Mouse (Mus musculus) olfactory bulb, adult 2 months (tissue): ENCODE measurements at regions not wholly inside any gene's neighbourhood (a gene's known extent, or its start where the extent isn't known, plus 50 kb on each side); places are given as distances from the start of the nearest gene placed in this dataset.

ENCODE experiments used
- H3K27ac ChIP-seq: fragments of 200-500 bp; 2 replicates; pipeline ENCODE4 v1.5.1; 2012; ENCODE audit warnings: low read depth, low read length; ENCODE audit not compliant: insufficient read depth
- H3K4me1 ChIP-seq: fragments of 200-500 bp; 2 replicates; pipeline ENCODE4 v1.6.1; 2012; ENCODE audit warnings: low read length; ENCODE audit not compliant: control insufficient read depth, insufficient read depth
- H3K4me3 ChIP-seq: fragments of 200-500 bp; 2 replicates; pipeline ENCODE4 v1.5.1; 2012; ENCODE audit warnings: mild to moderate bottlenecking, low read depth, low read length, moderate library complexity; ENCODE audit not compliant: insufficient read depth
- CTCF ChIP-seq: fragments of 200-500 bp; IDR thresholded peaks from 2 replicates; pipeline ENCODE4 v1.5.1; 2012; ENCODE audit warnings: low read depth, mild to moderate bottlenecking, low read length, moderate library complexity; ENCODE audit not compliant: insufficient read depth
- POLR2A ChIP-seq: fragments of 200-500 bp; IDR thresholded peaks from 2 replicates; pipeline ENCODE4 v1.6.1; 2012; ENCODE audit warnings: mild to moderate bottlenecking, low read depth, low read length, moderate library complexity; ENCODE audit not compliant: insufficient read depth
- WGBS: fragments of 180-500 bp; shearing (Covaris S2); methylation state at CpG from one replicate; pipeline ENCODE4 v1.1.7; 2018; 5-methylcytosine and 5-hydroxymethylcytosine counted together

DNA sequence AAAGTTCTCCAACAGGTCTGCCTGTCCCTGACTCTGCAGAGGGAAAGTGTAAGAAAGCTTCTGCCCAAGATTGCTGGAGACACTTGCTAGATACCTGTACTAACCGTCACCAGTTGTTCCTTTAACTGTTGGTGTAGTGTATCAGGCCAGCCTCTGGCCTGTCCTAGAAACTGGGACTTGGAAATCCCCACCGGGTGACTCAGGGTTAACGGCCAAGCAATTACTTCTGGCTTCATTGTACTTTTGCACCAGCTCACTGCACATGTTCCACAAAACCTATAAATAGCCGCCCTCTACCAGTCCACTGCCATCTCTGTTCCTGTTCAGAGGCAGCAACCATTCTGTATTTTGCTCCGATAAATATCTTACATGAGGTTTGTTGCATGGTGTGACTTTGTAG, 247.5 kb downstream of the Zfp619 start:
- no peak for TF ChIP-seq CTCF
- TF ChIP-seq POLR2A = no peak
- WGBS = 70% methylated on average over 5 of the region's 5 CpGs
- no peak overlapping the region for H3K27ac ChIP-seq

GRCm38 (mm10) chr7:39773291-39773690, 255.7 kb downstream of the Zfp619 start:
- Histone ChIP-seq H3K4me1 (no peaks in the 10 kb centered on the region), H3K27ac (no peak overlapping the region), H3K4me3 (no peak overlapping the region)
- TF ChIP-seq POLR2A (no peak), CTCF (no peak)
- WGBS = 91% methylated on average over 6 of the region's 6 CpGs

More for the DNA sequence above, 247.5 kb downstream of the Zfp619 start:
- no peak overlapping the region for H3K4me3 ChIP-seq
- no peaks in the 10 kb centered on the region for H3K4me1 ChIP-seq

DNA sequence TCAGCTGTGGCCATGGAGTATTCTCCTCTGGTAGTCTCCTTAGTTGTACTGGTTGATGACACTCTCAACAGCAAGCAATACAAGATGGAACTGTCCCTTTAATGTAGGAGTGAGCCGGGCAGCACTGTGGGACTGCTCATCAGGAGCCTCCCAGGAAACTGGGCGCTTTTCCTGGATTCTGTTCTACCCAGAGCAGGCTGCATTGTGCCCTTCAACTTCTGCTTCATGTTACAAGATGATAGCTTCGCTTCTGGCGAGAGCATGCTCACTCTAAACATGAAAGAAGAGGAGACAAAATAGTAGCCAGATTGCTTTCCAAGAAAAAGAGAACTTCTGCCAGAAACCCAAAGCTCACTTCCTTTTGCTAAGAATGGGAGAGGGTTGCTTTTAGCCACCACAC, 271.8 kb downstream of the Zfp619 start:
- WGBS = 69% methylated on average over 4 of the region's 4 CpGs
- Histone ChIP-seq H3K27ac (no peak overlapping the region), H3K4me3 (no peak overlapping the region), H3K4me1 (peaks cover 3% of the 10 kb centered on the region; the same call in 1 of the 2 replicates)
- TF ChIP-seq POLR2A = no peak
- no peak for TF ChIP-seq CTCF

DNA sequence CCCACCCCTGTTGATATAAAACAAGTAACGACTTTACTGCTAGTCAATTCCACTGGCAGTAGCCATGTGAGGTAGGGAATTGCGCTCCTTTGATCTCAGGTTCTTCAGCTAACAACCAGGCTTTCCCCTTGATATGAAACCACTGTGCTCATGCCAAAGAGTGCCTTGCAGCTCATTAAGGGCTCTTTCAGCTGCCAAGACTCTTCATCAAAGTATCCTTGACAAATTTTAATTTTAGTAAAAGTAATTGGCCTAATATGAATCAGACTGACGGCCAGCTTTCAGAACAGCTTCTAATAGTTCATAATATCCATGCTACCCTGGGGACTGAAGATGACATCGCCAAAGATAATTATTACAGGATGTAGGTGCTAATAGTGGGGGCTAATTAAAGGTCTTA, 272.3 kb downstream of the Zfp619 start:
- H3K4me3 ChIP-seq = no peak overlapping the region
- WGBS = 85% methylated on average over 4 of the region's 4 CpGs
- no peak for TF ChIP-seq POLR2A
- no peak for TF ChIP-seq CTCF

DNA sequence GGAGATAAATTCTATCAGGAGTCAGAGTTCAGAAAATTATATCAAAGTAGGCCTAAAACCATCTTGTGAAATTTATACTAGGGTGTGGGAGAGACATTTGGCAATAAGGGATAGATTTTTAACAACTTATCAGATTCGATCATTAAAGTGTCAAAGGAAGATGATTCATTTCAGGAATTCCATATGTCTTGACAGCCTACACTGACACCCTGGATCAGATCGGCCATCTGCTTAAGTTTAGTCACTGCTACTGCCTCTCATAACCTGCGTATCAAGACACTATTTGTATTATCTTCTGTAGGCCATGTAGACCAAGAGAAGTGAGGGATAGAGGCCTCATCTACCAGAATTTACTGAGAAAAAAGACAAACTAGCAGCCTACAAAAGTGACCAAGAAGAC, 277.2 kb downstream of the Zfp619 start:
- 94% methylated on average over 3 of the region's 3 CpGs for WGBS
- TF ChIP-seq POLR2A (no peak), CTCF (no peak)
- no peaks in the 10 kb centered on the region for H3K4me1 ChIP-seq
- H3K27ac ChIP-seq = no peak overlapping the region
- H3K4me3 ChIP-seq = no peak overlapping the region

More for the DNA sequence above, 272.3 kb downstream of the Zfp619 start:
- H3K4me1 ChIP-seq = peaks cover 3% of the 10 kb centered on the region; the same call in 1 of the 2 replicates
- no peak overlapping the region for H3K27ac ChIP-seq

GRCm38 (mm10) chr7:39804276-39804675, 286.7 kb downstream of the Zfp619 start:
- Histone ChIP-seq H3K27ac (no peak overlapping the region), H3K4me3 (no peak overlapping the region), H3K4me1 (no peaks in the 10 kb centered on the region)
- TF ChIP-seq POLR2A = no peak
- no peak for TF ChIP-seq CTCF
- WGBS = 75% methylated on average over 3 of the region's 3 CpGs

DNA sequence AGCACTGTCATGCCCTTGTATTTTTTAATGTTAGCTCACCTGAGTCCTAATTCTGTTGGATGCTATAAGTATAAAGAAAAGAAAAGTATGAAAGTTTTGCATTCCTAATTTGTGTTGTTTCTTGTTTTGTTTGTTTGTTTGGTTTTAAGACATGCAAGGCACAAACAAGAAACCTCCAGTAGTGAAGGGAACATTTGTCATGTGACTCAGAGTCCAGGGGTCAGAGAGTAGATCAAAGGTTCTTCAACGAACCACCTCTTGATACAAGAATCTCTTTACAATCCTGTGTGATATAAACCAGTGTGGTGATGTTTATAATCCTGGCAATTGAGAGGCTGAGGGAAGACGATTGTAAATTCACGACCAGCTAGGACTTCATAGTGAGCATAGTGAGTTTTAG, 300.5 kb downstream of the Zfp619 start:
- Histone ChIP-seq H3K27ac (no peak overlapping the region), H3K4me1 (no peaks in the 10 kb centered on the region), H3K4me3 (no peak overlapping the region)
- no peak for TF ChIP-seq POLR2A
- no peak for TF ChIP-seq CTCF
- WGBS = 84% methylated on average over 3 of the region's 3 CpGs

GRCm38 (mm10) chr7:39822550-39823178, 305.1 kb downstream of the Zfp619 start:
- H3K4me1 ChIP-seq = no peaks in the 10 kb centered on the region
- H3K27ac ChIP-seq = no peak overlapping the region
- WGBS = 82% methylated on average over 4 of the region's 4 CpGs
- TF ChIP-seq CTCF = no peak
- TF ChIP-seq POLR2A = no peak
- H3K4me3 ChIP-seq = no peak overlapping the region

- Histone ChIP-seq H3K4me1 (no peaks in the 10 kb centered on the region), H3K4me3 (no peak overlapping the region), H3K27ac (no peak overlapping the region)
- no peak for TF ChIP-seq POLR2A
- 74% methylated on average over 6 of the region's 6 CpGs for WGBS
These were observed 310.8 kb downstream of the Zfp619 start for GRCm38 (mm10) chr7:39828378-39828777.

GRCm38 (mm10) chr7:39830831-39831230, 313.3 kb downstream of the Zfp619 start:
- H3K4me1 ChIP-seq = no peaks in the 10 kb centered on the region
- H3K4me3 ChIP-seq = no peak overlapping the region
- H3K27ac ChIP-seq = no peak overlapping the region
- TF ChIP-seq CTCF (no peak), POLR2A (no peak)
- 88% methylated on average over 2 of the region's 2 CpGs for WGBS
